Mouse (Mus musculus) heart, postnatal 10 days (tissue): Measurements from ENCODE around the gene Invs. TPM values are rescaled to one million over a fixed set of nuclear protein-coding genes. Genes with fewer than 3 reads are reported as not detected.
"Not testable (repeated sequence)": the region's sequence is repeated elsewhere in the genome, so short reads cannot be mapped to it uniquely, and the experiment has no call there.

Source experiments
- DNase-seq, 2 experiments: peaks; one replicate each; pipeline ENCODE4 v3.0.0; 2021
- intact Hi-C: fragments of 180-260 bp; cut with DNase I; formaldehyde crosslinking; loops from one replicate; pipeline ENCODE4 v1.15.1; 2025
- total RNA-seq, 2 experiments: library from RNA; stranded (reverse); gene quantifications; 2 replicates each; pipeline ENCODE4 v1.2.3; 2021

Gene Invs
- total RNA-seq, 2 experiments from 2014 or later, result 3.7 to 5.2 TPM

- intact Hi-C loops, result no loop called here
- DNase-seq, result no peak
Measured at GRCm38 (mm10) chr4:48327192-48327591, 47.6 kb downstream of the Invs start.

- intact Hi-C loops, result no loop called here
- no peak for DNase-seq
Measured at GRCm38 (mm10) chr4:48328042-48328441, 48.5 kb downstream of the Invs start.

- intact Hi-C loops, result no loop called here
- no peak for DNase-seq
Measured at GRCm38 (mm10) chr4:48332453-48333051, 53.0 kb downstream of the Invs start.

GRCm38 (mm10) chr4:48334927-48335763 is 55.6 kb downstream of the Invs start:
- intact Hi-C loops, result no loop called here
- no peak for DNase-seq

GRCm38 (mm10) chr4:48342705-48343104 is 63.1 kb downstream of the Invs start:
- DNase-seq, result no peak

GRCm38 (mm10) chr4:48362367-48362766 is 82.8 kb downstream of the Invs start:
- intact Hi-C loops, result no loop called here
- DNase-seq, result no peak

More at GRCm38 (mm10) chr4:48342705-48343104, 63.1 kb downstream of the Invs start:
- intact Hi-C loops, result no loop called here

DNA sequence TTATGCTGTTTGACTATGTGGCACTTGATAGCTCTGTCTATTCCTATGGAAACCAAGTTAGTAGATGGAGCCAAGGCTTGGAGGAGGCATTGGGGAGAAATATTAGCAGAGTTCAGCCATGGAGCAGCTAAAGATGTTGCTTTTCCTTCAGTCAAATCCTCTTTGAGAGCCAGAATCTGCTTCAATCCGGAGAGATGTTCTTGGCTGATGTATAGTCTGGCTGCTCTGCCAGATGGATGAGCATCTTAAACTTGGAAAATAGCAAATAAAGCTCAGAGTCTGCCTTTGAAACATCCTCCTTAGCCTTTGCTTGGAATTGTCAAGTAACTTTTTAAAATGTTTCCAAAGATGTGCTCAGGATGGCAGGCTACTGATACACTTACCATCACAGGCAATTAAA is 91.5 kb downstream of the Invs start:
- DNase-seq, result no peak
- intact Hi-C loops, result no loop called here

DNA sequence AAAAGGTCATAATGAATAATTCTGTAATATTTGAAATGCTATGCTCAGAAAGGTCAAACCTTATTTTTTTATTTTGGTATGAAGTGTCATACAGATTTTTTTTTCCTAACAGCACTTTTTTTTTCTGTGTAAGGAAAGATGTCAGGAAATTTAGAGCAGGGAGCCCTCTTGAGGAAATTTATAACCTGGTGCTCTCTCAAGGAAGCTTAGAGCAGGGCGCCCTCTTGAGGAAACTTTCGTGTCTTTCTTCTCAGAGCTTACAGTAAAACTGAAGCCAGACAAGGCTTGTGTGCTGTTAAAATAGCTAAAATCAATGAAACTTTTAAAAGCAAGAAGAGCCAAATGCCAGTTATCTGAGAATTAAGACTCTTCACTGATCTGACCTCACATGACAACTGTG is 101.4 kb downstream of the Invs start:
- peak; percentile 75 to 83 for DNase-seq
- intact Hi-C loops, result loop anchor here (1.0 to 5.0 kb wide), 3 partner anchors 156 to 944 kb away; no protein-coding TSS in a partner anchor

DNA sequence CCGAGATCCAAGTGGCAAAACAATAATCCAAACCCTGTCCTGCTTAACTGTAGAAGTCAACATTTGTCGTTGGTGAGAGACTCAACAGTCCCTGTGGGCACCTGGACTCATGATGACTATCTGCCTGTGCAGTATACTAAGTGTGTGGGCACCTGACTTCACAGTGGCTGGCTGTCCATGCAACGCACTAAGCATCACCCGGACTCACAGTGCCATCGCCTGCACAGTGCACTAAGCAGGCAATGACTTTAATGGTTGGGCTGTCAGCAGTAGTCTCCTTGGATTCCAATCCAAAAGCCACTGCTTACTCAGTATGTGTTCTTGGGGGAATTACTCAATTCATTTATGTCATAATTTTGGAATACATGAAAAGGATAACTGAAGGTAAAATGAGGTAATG is 102.9 kb downstream of the Invs start:
- intact Hi-C loops, result loop anchor here (5.0 kb wide), 2 partner anchors 860 to 945 kb away; no protein-coding TSS in a partner anchor
- no peak for DNase-seq

- DNase-seq, result no peak
Measured at GRCm38 (mm10) chr4:48396949-48397348, 117.4 kb downstream of the Invs start.

DNA sequence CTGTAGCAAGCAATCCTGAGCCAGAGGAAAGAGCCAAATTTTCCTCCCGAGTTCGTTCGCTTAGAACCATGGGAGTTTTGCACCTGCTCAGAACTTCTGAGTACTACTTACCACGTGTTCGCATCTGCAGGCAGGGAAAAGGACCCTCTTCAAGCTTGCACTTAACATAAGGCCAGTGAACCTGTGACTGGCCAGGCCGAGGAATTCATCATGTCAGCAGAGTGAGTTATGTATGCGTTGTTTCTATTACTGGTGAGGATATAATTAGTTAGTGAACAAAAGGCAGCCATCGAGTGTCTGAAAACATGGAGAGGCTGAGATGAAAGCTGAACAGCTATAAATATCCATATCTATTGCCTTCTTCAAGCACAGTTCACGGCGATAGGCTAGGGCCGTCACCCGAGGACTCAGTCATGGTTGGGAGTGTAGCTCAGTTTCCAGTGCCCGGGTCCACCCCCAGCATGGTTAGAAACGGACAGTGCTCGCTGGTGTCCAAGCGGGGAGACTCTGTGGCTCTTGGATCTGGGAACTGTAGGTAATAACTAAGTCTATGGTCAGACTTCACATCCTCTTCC is 123.6 kb downstream of the Invs start:
- DNase-seq, result peak; percentile 10 to 30
- intact Hi-C loops, result no loop called here

More at GRCm38 (mm10) chr4:48396949-48397348, 117.4 kb downstream of the Invs start:
- intact Hi-C loops, result no loop called here

- intact Hi-C loops, result not testable (repeated sequence)
Measured at GRCm38 (mm10) chr4:48405724-48406491, 126.3 kb downstream of the Invs start.

DNA sequence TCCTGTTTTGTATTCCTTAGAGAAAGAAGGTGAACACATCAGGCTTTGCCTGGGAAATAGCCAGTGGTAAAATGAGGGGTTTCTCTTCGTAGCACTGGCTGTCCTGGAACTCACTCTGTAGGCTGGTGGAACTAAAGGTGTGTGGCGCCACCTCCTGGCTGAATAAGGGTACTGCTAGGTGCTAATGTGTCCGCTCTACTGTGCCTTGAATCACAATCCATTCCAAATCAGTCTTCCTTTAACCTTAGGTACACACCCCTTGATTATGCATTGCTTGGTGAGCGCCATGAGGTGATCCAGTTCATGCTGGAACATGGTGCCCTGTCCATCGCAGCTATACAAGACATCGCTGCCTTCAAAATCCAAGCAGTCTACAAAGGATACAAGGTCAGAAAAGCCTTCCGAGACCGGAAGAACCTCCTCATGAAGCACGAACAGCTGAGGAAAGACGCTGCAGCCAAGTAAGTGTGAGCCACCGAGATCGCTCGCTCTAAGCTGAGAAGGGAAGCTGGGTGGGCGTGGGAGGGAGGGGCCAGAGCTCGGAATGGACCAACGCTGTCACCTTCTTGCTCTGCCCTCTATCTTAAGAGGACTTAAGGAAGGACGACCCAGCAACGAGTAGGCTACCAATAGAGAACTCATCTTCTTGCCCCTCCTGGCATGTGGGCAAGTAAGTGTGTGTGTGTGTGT is 127.9 kb downstream of the Invs start:
- intact Hi-C loops, result no loop called here
- peak; percentile 64 to 80 for DNase-seq

More at GRCm38 (mm10) chr4:48405724-48406491, 126.3 kb downstream of the Invs start:
- not testable (repeated sequence) for DNase-seq

DNA sequence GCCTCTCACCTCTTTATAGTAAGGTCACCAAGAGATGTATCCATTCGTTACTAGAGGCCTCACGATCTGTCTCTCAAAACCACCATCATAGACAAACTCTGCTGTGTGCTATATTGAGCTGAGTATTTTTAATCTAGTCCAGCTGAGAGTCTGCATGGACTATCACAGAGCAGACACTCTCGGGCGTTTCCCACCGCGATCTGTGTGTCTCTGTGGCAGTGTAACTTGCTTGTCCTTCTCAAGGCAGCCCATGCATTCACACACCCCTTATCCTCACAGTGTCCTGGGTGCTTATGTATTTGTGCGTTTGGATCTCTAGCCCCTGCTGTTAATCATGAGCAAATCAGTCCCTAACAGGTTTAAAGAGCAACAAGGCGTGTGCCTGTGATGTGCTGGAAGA is 133.9 kb downstream of the Invs start:
- intact Hi-C loops, result no loop called here
- DNase-seq, result no peak

GRCm38 (mm10) chr4:48415838-48416335 is 136.3 kb downstream of the Invs start:
- peak; percentile 56 to 64 for DNase-seq
- intact Hi-C loops, result no loop called here

DNA sequence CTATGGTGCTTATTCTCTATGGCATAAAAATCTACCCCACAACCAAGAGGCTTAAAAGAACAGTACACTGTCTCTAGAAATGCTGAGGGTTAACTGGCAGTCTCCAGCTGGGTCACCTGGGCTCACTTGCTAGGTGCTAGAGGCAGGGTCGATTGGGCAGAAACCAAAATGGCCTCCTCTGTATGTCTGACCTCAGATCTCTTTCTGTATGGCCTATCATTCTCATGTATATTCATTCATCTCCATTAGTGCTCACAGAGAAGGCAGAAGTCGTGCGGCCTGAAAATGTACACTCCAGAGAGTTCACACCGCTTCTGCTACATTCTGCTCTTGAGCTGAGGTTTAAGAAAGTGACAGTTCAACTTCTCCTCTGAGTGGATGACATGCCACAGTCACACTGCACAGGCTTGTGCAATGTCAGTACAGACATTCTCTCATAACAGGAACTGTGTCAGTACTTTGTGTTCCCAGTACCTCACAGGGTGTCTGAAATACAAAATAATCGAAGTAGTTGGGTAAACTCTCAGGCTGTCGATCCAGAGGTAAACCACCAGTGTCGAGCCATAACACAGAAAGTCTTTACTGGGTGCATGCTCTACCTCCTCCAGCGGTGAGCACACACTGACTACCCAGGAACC is 139.4 kb downstream of the Invs start:
- DNase-seq, result no peak
- intact Hi-C loops, result no loop called here

- DNase-seq, result no peak
- intact Hi-C loops, result no loop called here
Measured at GRCm38 (mm10) chr4:48422633-48423032, 143.1 kb downstream of the Invs start.

GRCm38 (mm10) chr4:48423738-48424137 is 144.2 kb downstream of the Invs start:
- no peak for DNase-seq
- intact Hi-C loops, result no loop called here

DNA sequence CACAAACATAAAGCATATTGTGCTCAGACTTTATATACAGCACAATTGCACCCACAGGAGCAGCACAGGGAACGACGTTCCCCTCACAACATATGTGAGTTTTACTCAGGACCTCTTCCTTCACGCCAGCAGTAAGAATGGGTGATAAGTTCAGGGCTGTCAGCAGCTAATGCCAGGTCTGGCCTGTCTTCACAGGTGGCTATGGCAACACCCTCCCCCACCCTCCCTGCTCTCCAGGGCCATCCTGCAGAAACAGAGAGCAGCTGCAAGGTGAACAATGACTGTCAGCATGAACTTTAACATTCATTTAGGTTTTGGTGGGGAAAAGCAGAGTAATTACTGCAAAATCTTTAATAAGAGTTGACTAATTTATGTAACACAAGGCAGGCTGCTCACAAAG is 147.9 kb downstream of the Invs start:
- DNase-seq, result no peak

GRCm38 (mm10) chr4:48428054-48428453 is 148.5 kb downstream of the Invs start:
- no peak for DNase-seq
- intact Hi-C loops, result no loop called here

More for the DNA sequence above, 147.9 kb downstream of the Invs start:
- intact Hi-C loops, result no loop called here
